Mouse (Mus musculus): ENCODE measurements at regions not wholly inside any gene's neighbourhood (a gene's known extent, or its start where the extent isn't known, plus 50 kb on each side); places are given as distances from the start of the nearest gene placed in this dataset.
A peak's percentile ranks its signal among the peaks of the same experiment; 100 is the strongest.

GRCm38 (mm10) chr1:154080505-154081380 is 120.2 kb upstream of the Zfp648 start:
- peak; percentile 52 for DNase-seq

- no peak for DNase-seq
These were observed 114.8 kb upstream of the Zfp648 start for GRCm38 (mm10) chr1:154086145-154086544.

DNA sequence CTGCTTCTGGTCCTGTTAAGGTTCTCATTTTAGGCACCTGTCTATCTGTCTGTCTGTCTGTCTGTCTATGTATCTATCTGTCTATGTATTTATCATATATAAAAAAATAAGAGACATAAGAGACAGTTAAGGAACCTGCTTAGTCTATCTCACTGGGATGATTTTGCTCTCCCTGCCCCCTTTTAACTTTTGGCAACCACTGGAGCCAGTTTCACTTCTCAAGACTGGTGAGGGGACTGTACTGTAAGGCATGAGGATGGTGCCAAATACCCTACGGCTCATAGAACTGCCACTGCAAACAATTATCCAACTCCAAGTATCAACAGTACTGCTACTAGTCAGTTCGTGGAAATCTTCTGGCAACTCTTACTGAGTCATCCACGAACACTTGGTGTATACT is 111.2 kb upstream of the Zfp648 start:
- DNase-seq: no peak

- DNase-seq: no peak
These were observed 110.2 kb upstream of the Zfp648 start for GRCm38 (mm10) chr1:154090521-154091490.

DNA sequence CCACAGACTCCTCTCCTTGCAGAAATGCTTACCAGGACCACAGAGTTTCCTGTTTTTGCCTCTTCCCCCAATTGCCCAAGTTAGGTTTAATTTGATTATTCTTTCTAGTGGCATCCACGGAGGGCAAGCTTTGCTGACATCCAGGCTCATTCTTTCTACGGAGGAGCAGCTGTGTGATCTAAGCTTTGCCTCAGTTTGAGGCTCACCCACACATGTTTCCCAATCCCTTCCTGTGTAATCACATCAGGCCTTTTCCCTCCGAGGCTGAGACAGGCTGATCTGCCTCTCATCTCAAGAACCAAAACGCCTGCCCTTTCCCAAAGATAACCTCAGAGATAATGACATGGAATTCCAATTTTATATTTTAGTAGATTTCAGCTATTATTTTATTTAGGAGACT is 107.4 kb upstream of the Zfp648 start:
- DNase-seq: no peak

- no peak for DNase-seq
These were observed 106.6 kb upstream of the Zfp648 start for GRCm38 (mm10) chr1:154094357-154094756.

- no peak for DNase-seq
These were observed 104.9 kb upstream of the Zfp648 start for GRCm38 (mm10) chr1:154096113-154096512.

DNA sequence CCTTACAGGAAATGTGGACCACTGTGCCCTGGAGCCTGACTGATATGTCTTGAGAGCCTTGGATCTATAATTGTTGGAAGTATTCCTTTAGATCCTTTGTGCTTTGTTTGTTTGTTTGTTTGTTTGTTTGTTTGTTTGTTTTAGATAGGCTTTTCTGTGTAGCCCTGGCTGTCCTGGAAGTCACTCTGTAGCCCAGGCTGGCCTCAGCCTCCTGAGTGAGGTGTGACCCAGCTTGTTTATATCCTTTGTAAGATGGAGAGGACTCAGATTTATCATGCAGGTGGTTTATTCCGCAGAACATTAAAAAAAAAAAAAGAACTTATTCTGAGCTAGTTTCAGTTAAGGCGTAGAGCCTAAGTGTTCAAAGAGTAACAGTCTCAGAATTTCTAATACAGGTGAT is 104.1 kb upstream of the Zfp648 start:
- DNase-seq: no peak

- peak; percentile 73 for DNase-seq
These were observed 103.3 kb upstream of the Zfp648 start for GRCm38 (mm10) chr1:154097656-154098055.

- no peak for DNase-seq
These were observed 100.4 kb upstream of the Zfp648 start for GRCm38 (mm10) chr1:154100556-154100955.

DNA sequence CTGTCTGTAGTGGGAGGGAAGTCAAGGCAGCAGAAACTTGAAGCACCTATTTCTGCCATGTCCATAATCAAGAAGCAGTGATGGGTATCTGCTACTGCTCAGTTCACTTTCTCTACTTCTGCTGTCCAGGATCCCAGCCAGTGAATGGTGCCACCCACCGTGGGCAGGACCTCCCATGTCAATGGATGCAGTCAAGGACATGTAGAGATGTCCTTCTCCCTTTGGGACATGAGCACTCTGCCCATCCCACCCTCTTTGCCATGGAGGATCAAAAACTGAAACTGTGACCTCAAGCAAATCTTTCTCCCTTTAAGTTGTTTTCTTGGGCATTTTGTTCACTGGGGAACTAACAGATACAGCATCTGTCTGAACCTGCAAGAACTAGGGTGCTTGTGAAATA is 99.6 kb upstream of the Zfp648 start:
- no peak for DNase-seq

DNA sequence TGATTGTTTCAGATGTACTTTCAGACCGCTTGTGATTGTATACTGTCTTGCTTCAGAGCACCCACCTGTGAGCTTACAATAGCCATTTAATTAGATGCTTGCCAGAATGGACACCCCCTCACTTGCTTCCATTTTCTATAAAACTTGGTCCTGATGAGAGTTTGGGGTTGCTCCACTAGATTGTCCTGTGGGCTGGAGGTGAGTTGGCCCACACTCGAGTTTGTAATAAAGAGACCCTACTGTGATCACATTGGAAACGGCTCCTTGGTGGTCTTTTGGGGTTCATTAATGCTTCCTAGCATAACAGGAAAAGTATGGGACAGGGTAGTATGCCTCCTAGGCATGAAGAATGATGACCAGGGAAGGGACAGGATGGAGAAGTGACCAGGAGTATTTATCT is 98.8 kb upstream of the Zfp648 start:
- DNase-seq: no peak

GRCm38 (mm10) chr1:154102871-154103596 is 98.0 kb upstream of the Zfp648 start:
- peak; percentile 90 for DNase-seq

DNA sequence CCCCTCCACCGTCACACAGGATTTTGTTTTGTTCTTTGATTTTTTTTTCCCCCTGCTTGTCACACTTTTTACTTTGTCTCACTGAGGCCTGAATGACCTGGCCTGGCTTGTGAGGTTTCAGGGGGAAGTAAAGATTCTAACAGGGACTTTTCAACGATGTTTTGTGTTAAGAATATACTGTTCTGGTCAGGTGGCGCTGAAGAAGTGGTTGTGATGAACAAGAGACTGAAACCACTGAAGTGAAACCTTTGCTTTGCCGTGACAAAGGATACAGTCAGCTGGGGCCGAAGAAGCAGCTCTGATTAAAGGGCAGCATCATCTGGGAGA is 97.4 kb upstream of the Zfp648 start:
- DNase-seq: no peak

DNA sequence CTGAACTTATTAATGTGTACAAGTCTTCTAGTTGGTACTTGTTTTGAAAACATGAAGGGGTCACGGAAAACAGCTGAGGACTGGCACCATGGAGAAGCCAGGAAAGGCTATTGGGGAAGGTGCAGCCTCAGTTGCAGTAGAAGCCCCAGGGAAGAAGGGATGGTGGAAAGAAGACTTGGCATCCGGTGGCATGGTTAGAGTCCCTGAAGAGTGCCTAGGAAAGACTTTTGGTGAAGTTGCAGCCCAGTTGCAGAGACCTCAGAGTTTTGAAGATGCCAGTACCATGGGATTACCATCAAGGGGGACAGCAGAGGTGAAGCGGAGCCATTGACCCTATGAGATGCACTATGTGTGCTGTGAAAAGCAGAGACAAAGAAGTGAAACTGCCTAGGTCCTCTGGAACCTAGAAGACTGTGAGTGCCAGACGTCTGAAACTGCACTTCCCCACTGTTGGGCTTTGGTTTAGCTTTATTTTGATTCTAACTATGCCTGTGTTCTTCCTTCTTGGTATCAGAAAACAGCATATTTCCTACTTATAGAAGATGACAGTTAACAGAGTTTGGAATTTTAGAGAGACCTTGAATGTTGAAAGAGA is 96.9 kb upstream of the Zfp648 start:
- DNase-seq: no peak

- no peak for DNase-seq
These were observed 96.2 kb upstream of the Zfp648 start for GRCm38 (mm10) chr1:154104779-154105178.

DNA sequence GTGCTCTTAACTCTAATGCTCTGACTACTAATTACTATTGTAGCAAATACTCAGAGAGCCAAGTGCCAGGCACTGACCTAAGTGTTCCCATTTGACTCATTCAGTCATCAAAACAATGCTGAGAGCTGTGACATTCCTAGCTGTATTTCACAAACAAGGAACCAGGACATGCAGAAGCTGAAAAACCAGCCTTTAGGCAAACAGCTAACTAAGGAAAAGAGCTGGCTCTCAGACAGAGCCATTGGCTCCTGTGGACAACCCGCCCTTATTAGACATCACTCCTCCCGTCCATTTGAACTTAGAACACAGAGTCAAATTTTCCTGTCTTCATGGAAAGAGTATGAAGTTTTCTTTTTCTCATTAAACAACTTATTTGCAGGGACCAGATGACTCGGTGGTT is 88.5 kb upstream of the Zfp648 start:
- peak; percentile 65 for DNase-seq

- no peak for DNase-seq
These were observed 87.5 kb upstream of the Zfp648 start for GRCm38 (mm10) chr1:154113291-154114050.

- no peak for DNase-seq
These were observed 84.7 kb upstream of the Zfp648 start for GRCm38 (mm10) chr1:154116188-154116710.

DNA sequence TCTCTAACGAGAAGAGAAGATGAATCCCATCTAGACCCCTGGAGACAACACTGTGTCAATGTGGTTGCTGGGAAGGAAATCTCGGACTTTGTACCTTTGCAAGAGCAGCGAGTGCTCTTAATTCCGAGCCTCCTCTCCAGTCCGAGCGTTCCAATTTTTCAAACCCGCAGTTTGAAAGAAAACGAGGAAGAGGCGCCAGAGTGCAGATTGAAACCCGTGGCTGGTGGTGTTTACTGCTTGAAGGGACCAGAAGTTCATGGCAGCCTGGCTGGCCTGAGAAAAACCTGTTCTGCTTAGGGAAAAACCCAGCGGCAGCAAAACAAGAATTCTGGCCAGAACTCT is 83.7 kb upstream of the Zfp648 start:
- peak; percentile 48 for DNase-seq

DNA sequence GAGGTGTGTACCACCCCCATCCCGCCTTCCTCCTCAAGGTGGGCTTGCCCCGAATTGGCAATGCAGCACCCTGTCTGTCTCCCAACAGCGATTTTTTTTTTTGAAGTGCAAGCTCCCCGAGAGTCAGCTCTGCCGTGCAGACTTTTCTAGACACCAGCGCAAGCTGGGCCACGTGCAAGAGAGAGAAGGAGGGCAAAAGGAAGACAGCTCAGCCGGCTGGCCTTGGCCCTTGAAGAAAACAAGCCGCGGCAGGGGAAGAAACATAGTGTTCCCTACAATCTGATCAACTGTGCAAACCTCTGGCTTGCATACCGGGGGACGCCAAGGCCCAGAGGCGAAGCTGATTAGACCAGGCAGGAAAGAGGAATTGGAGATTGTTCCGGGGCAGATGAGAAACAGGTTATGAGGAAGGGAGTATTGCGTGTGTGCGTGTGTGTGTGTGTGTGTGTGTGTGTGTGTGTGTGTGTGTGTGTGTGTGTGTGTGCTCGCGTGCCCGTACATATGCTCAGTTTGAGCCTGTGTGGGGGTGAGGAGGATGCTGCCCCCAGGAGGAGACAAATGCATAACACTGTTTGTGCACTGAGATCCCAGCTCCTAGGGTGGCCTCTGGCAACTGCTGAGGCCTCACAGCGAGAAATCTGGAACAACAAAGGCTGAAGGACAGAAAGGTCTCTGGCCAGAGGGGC is 83.2 kb upstream of the Zfp648 start:
- DNase-seq: peak; percentile 74

Measured in lung, postnatal 10 days (tissue).